Mouse (Mus musculus) ES-E14 (cell line): ENCODE measurements at regions not wholly inside any gene's neighbourhood (a gene's known extent, or its start where the extent isn't known, plus 50 kb on each side); places are given as distances from the start of the nearest gene placed in this dataset.

Experiments
- CHD2 ChIP-seq: IDR thresholded peaks from 2 replicates; pipeline ENCODE4 v1.6.1; 2014; ENCODE audit warnings: mild to moderate bottlenecking, low read depth, low read length, inconsistent platforms
- ZNF384 ChIP-seq: IDR thresholded peaks from 2 replicates; pipeline ENCODE4 v1.6.1; 2012; ENCODE audit warnings: low read depth, low read length, inconsistent platforms

- no peak for TF ChIP-seq CHD2
- TF ChIP-seq ZNF384 = no peak
Measured at GRCm38 (mm10) chr4:142501177-142501576, 262.0 kb upstream of the Kazn start.
